Mouse (Mus musculus) lung, postnatal 14 days (tissue): Measurements from ENCODE around the gene Dscaml1.

ENCODE experiments used
- DNase-seq: peaks from one replicate; pipeline ENCODE4 v3.0.0; 2021

Gene Dscaml1

GRCm38 (mm10) chr9:45412287-45412686 is 14.1 kb upstream of the Dscaml1 start:
- DNase-seq, result peak; percentile 92

- no peak for DNase-seq
Observed at GRCm38 (mm10) chr9:45412700-45413477, 13.5 kb upstream of the Dscaml1 start.

DNA sequence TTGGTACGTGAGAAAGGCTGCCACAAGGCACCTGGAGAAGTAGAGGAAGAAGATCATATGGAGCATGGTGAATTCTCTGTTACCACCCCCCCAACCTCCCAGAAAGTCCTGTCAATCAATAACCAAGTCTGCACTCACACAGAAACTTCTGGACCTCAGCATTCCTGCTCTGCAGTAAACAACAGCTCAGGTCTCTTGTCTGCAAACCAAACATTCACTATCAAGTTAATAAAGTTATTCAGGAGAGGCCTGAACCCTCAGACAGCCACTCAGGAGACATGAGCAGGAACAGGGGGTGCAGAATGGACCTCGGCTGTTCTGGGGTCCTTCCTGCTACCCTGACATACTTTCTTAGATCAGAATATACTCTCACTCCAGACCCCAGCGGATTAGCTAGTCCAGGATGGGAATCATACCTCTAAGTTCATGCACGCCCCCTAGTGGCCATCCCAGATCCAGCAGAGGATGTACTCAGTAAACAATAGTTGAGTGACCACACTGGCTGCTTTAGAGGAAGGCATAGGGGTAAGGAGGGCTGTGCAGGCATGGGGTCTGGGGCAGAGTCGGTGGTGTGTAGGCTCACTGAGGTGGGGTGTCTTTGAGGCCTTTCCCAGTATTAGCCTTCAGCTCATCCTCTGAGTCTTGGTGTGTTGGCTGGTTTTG is 12.8 kb upstream of the Dscaml1 start:
- peak; percentile 44 for DNase-seq

- peak; percentile 62 for DNase-seq
Observed at GRCm38 (mm10) chr9:45415912-45416311, 10.5 kb upstream of the Dscaml1 start.

GRCm38 (mm10) chr9:45417245-45417644 is 9.2 kb upstream of the Dscaml1 start:
- DNase-seq, result peak; percentile 63

DNA sequence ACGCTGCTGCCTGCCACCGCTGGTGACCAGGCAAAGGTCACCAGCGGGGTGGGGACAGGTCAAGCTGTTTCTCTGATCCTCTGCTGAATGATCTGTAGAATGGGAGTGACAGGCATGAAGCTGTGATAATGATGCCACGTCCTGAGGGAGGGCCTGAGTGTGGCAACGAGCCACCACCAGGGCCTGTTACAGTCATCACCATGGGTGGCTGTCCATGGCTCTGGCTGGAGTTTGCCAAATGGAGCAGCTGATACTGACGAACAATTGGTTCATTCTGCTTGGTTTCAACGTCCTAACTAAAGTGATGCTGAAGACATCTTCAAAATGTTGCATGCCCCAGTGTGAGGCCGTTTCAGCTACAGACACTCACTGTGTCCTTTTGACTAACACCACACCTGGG is 8.2 kb upstream of the Dscaml1 start:
- DNase-seq, result no peak

DNA sequence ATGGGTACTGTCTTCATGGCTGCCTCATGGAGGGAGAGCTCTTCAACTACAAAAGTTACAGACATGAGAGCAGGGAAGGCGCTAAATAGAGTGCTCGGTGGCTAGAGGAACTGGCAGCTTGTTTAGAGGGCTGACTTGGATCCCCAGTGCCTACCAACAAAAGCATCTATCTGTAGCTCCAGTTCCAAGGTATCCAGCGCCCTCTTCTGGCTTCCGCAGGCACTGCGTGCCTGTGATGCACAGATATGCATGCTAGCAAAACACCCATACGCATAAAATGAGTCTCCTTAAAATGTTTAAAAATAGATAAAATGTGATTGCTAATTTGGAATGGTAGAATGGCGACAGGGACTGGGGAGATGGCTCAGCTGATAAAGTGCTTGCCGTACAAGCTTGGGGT is 5.2 kb upstream of the Dscaml1 start:
- peak; percentile 7 for DNase-seq

DNA sequence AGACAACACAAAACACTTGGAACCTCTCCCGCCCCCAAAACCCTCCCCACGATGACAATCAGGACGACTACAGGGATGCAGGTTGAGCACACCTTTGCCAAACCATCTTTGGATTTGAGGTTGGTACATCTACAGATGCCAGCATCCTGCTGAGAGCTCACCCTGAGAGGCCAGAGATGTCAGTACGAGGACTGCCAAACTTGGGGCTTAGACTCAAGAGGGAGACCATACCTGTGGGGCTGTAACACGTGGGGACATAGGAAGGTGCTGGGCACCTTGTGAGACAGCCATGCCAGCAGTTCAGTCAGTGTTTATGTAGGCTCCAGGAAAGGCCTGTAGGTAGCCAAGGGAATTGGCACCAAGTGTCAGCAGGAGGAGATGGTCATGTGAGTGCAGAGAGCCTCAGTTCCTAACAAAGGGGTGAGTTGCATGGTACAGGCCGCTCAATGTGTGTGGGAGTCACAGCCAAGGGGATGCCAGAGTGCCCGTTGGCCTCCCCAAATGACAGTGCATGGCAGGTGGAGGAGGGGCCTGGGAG is 3.6 kb upstream of the Dscaml1 start:
- no peak for DNase-seq

- no peak for DNase-seq
Observed at GRCm38 (mm10) chr9:45429392-45429791, 3.0 kb downstream of the Dscaml1 start.

DNA sequence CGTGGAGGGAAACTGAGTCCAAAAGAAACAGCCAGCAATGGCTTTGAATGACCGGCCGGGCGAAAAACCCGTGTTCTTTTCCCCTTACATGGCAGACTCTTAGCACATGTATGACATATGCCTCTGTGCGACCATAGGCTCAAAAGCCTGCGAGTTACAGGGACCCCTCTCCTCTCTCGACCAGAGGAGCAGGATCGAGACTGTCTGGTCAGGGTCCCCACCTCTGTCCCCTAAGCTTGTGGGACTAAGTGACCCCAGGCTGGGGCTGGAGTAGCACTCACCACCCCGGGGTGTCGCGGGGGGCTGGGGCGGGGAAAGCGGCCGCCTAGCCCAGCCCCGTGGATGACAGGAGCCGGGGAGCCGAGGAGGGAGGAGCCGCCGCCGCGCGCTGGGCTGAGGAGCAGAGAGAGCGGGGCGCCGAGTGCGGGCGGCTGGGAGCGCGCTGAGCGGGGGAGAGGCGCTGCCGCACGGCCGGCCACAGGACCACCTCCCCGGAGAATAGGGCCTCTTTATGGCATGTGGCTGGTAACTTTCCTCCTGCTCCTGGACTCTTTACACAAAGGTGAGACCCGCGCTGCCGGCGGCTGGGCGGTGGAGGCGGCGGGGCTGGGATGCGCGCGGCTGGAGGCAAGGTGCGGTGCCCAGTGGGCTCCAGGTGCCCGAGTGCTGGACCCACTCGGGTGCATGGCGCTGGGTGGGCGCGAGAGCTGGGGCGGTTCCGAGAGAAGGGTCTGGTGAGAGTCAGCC is 3.7 kb downstream of the Dscaml1 start:
- no peak for DNase-seq

- no peak for DNase-seq
Observed at GRCm38 (mm10) chr9:45430698-45430959, 4.2 kb downstream of the Dscaml1 start.

DNA sequence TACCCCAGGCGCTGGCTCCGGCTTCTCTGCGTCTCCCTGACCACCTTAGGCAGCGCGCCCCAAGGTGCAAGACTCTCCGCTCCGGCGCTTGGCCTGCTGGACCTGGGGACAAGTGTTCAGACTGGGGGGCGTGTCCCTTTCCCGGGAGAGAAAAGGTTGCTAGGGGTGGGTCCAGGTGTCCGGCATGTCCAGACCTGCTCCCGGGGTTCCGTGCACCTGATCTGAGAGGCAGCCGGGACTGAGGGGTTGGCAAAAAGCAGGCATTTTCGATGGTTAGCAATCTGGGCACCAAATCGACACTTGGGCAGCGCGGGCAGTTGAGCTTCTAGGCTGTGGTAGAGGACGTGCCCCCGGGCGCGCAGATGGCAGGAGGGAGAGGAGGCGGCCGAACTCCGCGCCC is 4.7 kb downstream of the Dscaml1 start:
- no peak for DNase-seq

DNA sequence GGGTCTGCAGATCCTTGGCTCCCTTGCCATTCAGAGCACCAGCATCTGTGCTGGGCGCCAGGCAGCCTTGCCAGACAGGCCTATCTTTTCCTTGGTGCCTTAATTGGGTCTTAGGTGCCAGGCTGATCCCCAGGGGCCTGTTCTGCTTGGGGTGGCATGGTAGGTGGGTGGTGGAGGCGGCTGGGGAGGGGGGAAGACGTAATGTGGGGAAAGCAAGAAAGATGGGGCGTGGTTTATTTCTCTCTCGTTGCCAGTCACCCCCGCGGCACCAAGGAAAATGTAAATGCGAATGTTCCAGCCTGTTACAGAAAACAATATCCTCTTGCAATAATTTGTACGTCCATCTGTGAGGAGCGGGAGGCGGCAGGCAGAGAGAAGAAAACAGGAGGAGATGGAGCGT is 6.2 kb downstream of the Dscaml1 start:
- DNase-seq, result no peak

DNA sequence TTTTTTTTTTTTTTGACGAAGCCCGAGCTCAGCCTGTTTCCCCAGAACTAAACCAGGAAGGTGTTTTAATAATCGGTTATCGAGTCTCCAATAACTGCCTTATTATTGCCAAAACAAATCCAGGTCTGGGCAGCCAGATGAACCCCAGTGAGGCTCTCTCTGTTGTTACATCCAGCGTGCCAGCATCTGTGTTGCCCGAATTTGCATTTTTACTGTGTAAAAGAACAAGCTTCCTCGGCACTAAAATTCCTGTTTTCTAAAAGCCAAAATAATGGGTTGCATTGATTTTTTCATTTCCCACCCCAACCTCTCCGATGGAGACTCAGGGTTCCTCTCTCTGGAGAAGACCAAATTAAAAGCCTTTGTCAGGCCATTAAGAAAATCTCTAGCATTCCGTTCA is 6.7 kb downstream of the Dscaml1 start:
- DNase-seq, result no peak

- no peak for DNase-seq
Observed at GRCm38 (mm10) chr9:45434171-45434570, 7.7 kb downstream of the Dscaml1 start.

- DNase-seq, result no peak
Observed at GRCm38 (mm10) chr9:45439025-45439424, 12.6 kb downstream of the Dscaml1 start.

GRCm38 (mm10) chr9:45440083-45440784 is 13.8 kb downstream of the Dscaml1 start:
- DNase-seq, result no peak

GRCm38 (mm10) chr9:45444251-45444798 is 17.9 kb downstream of the Dscaml1 start:
- DNase-seq, result no peak

DNA sequence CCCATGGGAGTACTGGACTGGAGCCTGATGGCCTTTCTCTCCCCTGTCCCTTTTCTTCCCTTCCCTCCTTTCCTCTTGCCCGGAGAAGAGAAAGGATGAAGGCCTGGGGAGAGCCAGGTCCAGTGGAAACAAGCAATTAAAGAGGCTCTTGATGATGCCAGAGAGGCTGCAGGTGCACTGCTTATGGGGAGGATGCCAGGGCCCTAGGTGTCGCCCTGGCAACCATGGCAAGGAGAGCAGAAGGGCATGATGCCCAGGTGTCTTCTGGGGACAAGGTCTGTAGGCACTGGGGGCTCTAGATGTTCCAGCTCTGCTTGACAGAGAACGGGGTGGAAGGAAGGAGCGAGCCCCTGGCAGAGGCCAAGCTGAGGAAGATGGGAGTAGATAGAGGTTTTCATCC is 23.2 kb downstream of the Dscaml1 start:
- no peak for DNase-seq

DNA sequence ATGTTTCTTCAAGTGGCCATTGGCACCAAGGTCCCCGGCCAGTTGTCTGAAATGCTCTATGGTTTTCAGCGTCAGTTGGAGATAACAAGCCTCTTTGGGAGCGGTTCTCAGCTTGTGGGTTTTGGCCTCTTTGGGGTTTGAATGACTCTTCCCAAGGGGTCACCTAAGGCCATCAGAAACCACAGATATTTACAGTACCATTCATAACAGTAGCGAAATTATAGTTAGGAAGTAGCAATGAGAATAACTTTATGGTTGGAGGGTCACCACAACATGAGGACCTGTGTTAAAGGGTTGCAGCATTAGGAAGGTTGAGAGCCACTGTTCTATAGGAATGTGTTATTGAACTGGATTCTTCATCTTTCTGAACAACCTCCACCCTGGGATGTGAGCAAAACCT is 24.9 kb downstream of the Dscaml1 start:
- DNase-seq, result no peak

DNA sequence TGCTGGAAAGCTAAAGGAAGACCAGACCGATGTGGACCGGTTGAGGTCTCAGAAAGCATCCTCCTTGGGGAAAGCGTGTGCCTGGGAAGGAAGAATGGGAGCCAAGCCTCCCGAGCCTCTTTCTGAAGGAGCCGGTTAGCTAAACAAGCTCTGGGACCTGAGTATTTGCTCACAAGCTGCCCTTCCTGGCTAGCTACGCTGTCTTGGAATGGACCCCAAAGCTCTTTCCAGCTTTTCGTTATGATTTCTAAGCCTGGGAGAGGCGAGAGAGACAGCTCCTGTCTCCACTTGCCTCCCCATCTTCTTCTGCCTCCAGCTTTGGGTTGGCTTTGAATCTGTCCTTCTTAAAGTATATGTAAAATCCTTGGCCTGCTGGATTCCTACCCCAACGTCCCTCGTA is 27.6 kb downstream of the Dscaml1 start:
- DNase-seq, result no peak

DNA sequence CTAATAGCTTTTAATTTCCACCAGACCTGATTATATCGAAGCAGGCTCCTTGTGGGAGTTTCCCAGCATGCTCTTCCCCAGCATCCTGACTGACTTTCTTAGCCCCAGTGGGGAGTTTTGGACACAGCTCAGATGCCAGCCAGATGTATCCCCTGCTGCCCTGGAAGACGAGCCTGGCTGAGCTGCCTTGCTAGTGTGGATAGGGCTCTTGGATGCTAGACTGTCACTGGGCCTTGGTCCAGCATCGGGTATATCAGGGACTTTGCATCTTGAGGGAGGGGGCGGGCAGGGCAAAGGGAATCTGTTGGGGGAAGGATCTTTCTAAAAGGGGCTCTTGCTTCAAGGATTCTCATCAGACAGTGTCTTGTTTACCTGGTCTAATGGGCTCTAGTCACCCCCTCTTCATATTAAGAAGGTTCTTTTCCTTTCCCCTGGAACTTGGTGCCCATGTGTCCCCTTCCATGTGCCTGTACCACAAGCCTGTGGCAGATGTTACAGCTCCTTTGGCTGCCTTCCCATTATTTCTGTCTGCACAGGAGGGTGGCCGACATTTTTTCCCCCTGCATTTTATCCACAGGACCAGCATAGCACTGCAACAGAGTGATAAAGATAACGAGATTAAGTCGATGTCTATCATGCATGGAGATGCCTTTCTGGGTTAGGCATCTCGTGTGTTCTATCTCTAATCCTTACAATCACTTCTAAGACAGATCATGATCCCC is 28.6 kb downstream of the Dscaml1 start:
- DNase-seq, result no peak
